8 mouse cellular contexts compared by ENCODE assay signal in genomic region chr7:31149751-31150565, GRCm38 (mm10). TPM values are rescaled to one million over a fixed set of nuclear protein-coding genes. Genes with fewer than 3 reads are reported as not detected.
DNase-seq lines count a peak whose midpoint lies in the region; ATAC-seq and TF ChIP-seq lines count a peak whose summit lies in the region.

No protein-coding gene starts in this region.

- 4% methylated on average over 19 of the region's 20 CpGs for WGBS in kidney, postnatal 0 days
- 4% methylated on average over 20 of the region's 20 CpGs for WGBS in embryonic facial prominence, embryonic 11.5 days
- 10% methylated on average over 20 of the region's 20 CpGs for WGBS in intestine, embryonic 15.5 days

- H3K27me3 ChIP-seq in kidney, postnatal 0 days (ENCODE audit: insufficient read depth, low read length) = no peaks in the 10 kb centered on the region
- no peaks in the 10 kb centered on the region for H3K27me3 ChIP-seq in embryonic facial prominence, embryonic 11.5 days (ENCODE audit: control insufficient read depth, insufficient read depth, low read length)
- H3K27me3 ChIP-seq in intestine, embryonic 15.5 days (replicated peaks) = no peaks in the 10 kb centered on the region

- peak overlapping the region; percentile 94 for H3K27ac ChIP-seq in kidney, postnatal 0 days
- H3K27ac ChIP-seq in ES-E14 (ENCODE audit: insufficient read depth, low read depth, low read length, poor library complexity, severe bottlenecking) = no peak overlapping the region
- peak overlapping the region; percentile 92 for H3K27ac ChIP-seq in embryonic facial prominence, embryonic 11.5 days (replicated peaks; ENCODE audit: low read depth, low read length)
- peak overlapping the region; percentile 88 for H3K27ac ChIP-seq in intestine, embryonic 15.5 days

- peaks cover 27% of the 10 kb centered on the region for H3K4me1 ChIP-seq in kidney, postnatal 0 days (replicated peaks; ENCODE audit: insufficient read depth, low read length)
- H3K4me1 ChIP-seq in ES-E14 (ENCODE audit: control insufficient read depth in 2 of 2, insufficient read depth in 2 of 2, low read length in 2 of 2, poor library complexity in 1 of 2) = peaks cover 9 to 27% of the 10 kb centered on the region in 2 experiments
- peaks cover 3% of the 10 kb centered on the region; the same call in 1 of the 2 replicates for H3K4me1 ChIP-seq in embryonic facial prominence, embryonic 11.5 days (ENCODE audit: control insufficient read depth, insufficient read depth, low read length)
- peaks cover 56% of the 10 kb centered on the region for H3K4me1 ChIP-seq in intestine, embryonic 15.5 days (replicated peaks)

- H3K9me3 ChIP-seq in kidney, postnatal 0 days (replicated peaks; ENCODE audit: low read length) = no peaks in the 10 kb centered on the region
- no peaks in the 10 kb centered on the region for H3K9me3 ChIP-seq in ES-E14 (ENCODE audit: control insufficient read depth, insufficient read depth, low read depth, low read length)
- H3K9me3 ChIP-seq in embryonic facial prominence, embryonic 11.5 days (replicated peaks; ENCODE audit: control insufficient read depth, low read length) = no peaks in the 10 kb centered on the region
- H3K9me3 ChIP-seq in intestine, embryonic 15.5 days = no peaks in the 10 kb centered on the region

- in situ Hi-C loops in ES-E14 (cut with MboI; ENCODE audit: low sequenced_read_pairs in 2 of 2, unreplicated experiment in 2 of 2) = no loop called here

- H3K4me2 ChIP-seq in kidney, postnatal 0 days (ENCODE audit: low read length) = peak overlapping the region; percentile 73
- peak overlapping the region; percentile 86 for H3K4me2 ChIP-seq in embryonic facial prominence, embryonic 11.5 days (ENCODE audit: low read depth, low read length)
- H3K4me2 ChIP-seq in intestine, embryonic 15.5 days (replicated peaks) = peak overlapping the region; percentile 73

- peak; percentile 50 for DNase-seq in kidney, postnatal 0 days (ENCODE audit: low spot score)
- no peak for DNase-seq in kidney, postnatal 14 days
- DNase-seq in ES-E14 (ENCODE audit: low read depth, low spot score) = no peak
- DNase-seq in embryonic facial prominence, embryonic 11.5 days (ENCODE audit: low spot score) = peak; percentile 30
- peak; percentile 75 to 79 for DNase-seq in natural killer cell, adult 2 months (ENCODE audit: low spot score in 2 of 2)
- no peak for DNase-seq in gastrocnemius, postnatal 36 days
- DNase-seq in kidney, adult 8-10 months = no peak

- no peak for TF ChIP-seq CTCF in kidney, postnatal 0 days (IDR thresholded peaks at IDR 0.05; ENCODE audit: low read depth)

- intact Hi-C loops in gastrocnemius, postnatal 36 days (cut with DNase I) = no loop called here

- peak overlapping the region; percentile 94 for H3K4me3 ChIP-seq in kidney, postnatal 0 days (replicated peaks; ENCODE audit: low read depth, low read length)
- H3K4me3 ChIP-seq in ES-E14 (ENCODE audit: insufficient read depth in 1 of 2, low read depth in 1 of 2, low read length in 2 of 2, poor library complexity in 1 of 2, severe bottlenecking in 1 of 2) = peak overlapping the region; percentile 82
- H3K4me3 ChIP-seq in embryonic facial prominence, embryonic 11.5 days (ENCODE audit: low read depth, low read length) = peak overlapping the region; percentile 90
- H3K4me3 ChIP-seq in intestine, embryonic 15.5 days (replicated peaks) = peak overlapping the region; percentile 72

- no peak for ATAC-seq in kidney, postnatal 0 days (replicated peaks; ENCODE audit: low FRiP score, low read depth)
- ATAC-seq in embryonic facial prominence, embryonic 11.5 days (replicated peaks; ENCODE audit: insufficient number of reproducible peaks, low FRiP score, low TSS enrichment, low read depth) = no peak
- no peak for ATAC-seq in intestine, embryonic 15.5 days

- peak overlapping the region; percentile 97 for H3K9ac ChIP-seq in kidney, postnatal 0 days (ENCODE audit: low read depth, low read length)
- H3K9ac ChIP-seq in ES-E14 (ENCODE audit: insufficient read depth, low read depth, low read length, poor library complexity, severe bottlenecking) = peak overlapping the region; percentile 85
- peak overlapping the region; percentile 98 for H3K9ac ChIP-seq in embryonic facial prominence, embryonic 11.5 days (replicated peaks; ENCODE audit: low read length)
- H3K9ac ChIP-seq in intestine, embryonic 15.5 days = peak overlapping the region; percentile 86

- H3K36me3 ChIP-seq in kidney, postnatal 0 days (ENCODE audit: insufficient read depth, low read length) = no peaks in the 10 kb centered on the region
- no peaks in the 10 kb centered on the region; the same call in 1 of the 2 replicates for H3K36me3 ChIP-seq in ES-E14 (ENCODE audit: control insufficient read depth, insufficient read depth, low read length, poor library complexity, severe bottlenecking)
- H3K36me3 ChIP-seq in embryonic facial prominence, embryonic 11.5 days (replicated peaks; ENCODE audit: control insufficient read depth, insufficient read depth, low read depth, low read length) = no peaks in the 10 kb centered on the region
- no peaks in the 10 kb centered on the region for H3K36me3 ChIP-seq in intestine, embryonic 15.5 days

TF ChIP-seq in ES-E14, 5 proteins besides CTCF, POLR2A, EP300 and RAD21:
- TF ChIP-seq ZNF384 (IDR thresholded peaks at IDR 0.05; ENCODE audit: low read depth, low read length) (no peak), MAFK (IDR thresholded peaks at IDR 0.05; ENCODE audit: insufficient read depth, low read depth, low read length) (no peak), ZC3H11A (IDR thresholded peaks at IDR 0.05; ENCODE audit: borderline replicate concordance, low read depth, low read length) (no peak), HCFC1 (IDR thresholded peaks at IDR 0.05; ENCODE audit: borderline replicate concordance, insufficient read depth, low read length) (no peak), CHD2 (IDR thresholded peaks at IDR 0.05; ENCODE audit: low read depth, low read length) (no peak)

RNA-seq across cellular contexts. Expression of gene Gramd1a, which starts 5.7 kb away (rescaled TPM):
- polyA plus RNA-seq in kidney, postnatal 0 days (2015; fragmentation: Nextera tagmentation; extraction: Ambion mirVana) = 36.2 and 36.3 TPM in 2 replicates
- total RNA-seq in ES-E14 (2012; rRNA removed) = 44.2 and 76.2 TPM in 2 replicates
- 76.7 and 76.8 TPM in 2 replicates for polyA plus RNA-seq in embryonic facial prominence, embryonic 11.5 days (2014; fragmentation: Nextera tagmentation; extraction: Ambion mirVana)
- 41.6 and 44.2 TPM in 2 replicates for polyA plus RNA-seq in intestine, embryonic 15.5 days (2015; fragmentation: Nextera tagmentation; extraction: Ambion mirVana)
- 10 to 100 TPM; 36.2 to 45.2 TPM for total RNA-seq in gastrocnemius, postnatal 36 days (2021)

RNA-seq across cellular contexts. Expression of gene Scn1b, which starts 23.2 kb away (rescaled TPM):
- polyA plus RNA-seq in kidney, postnatal 0 days (2015; fragmentation: Nextera tagmentation; extraction: Ambion mirVana) = 2.2 and 2.8 TPM in 2 replicates
- total RNA-seq in ES-E14 (2012; rRNA removed) = 16.3 and 17.3 TPM in 2 replicates
- 0.81 and 0.96 TPM in 2 replicates for polyA plus RNA-seq in embryonic facial prominence, embryonic 11.5 days (2014; fragmentation: Nextera tagmentation; extraction: Ambion mirVana)
- polyA plus RNA-seq in intestine, embryonic 15.5 days (2015; fragmentation: Nextera tagmentation; extraction: Ambion mirVana) = 1.6 and 1.8 TPM in 2 replicates
- total RNA-seq in gastrocnemius, postnatal 36 days (2021) = 100 to 1,000 TPM; 835 to 915 TPM

RNA-seq across cellular contexts. Expression of gene Hpn, which starts 34.9 kb away (rescaled TPM):
- polyA plus RNA-seq in kidney, postnatal 0 days (2015; fragmentation: Nextera tagmentation; extraction: Ambion mirVana) = 106 and 110 TPM in 2 replicates
- 14.5 and 28.2 TPM in 2 replicates for total RNA-seq in ES-E14 (2012; rRNA removed)
- polyA plus RNA-seq in embryonic facial prominence, embryonic 11.5 days (2014; fragmentation: Nextera tagmentation; extraction: Ambion mirVana) = 2.2 and 3.6 TPM in 2 replicates
- 37.9 and 47.0 TPM in 2 replicates for polyA plus RNA-seq in intestine, embryonic 15.5 days (2015; fragmentation: Nextera tagmentation; extraction: Ambion mirVana)
- total RNA-seq in gastrocnemius, postnatal 36 days (2021) = 10 to 100 TPM; 14.1 to 15.9 TPM

Comparison
In these comparisons a context has a peak if more than half of its experiments do, and no peak if none do; other contexts are left out.
1. DNase-seq: peak in kidney, postnatal 0 days (single experiment), embryonic facial prominence, embryonic 11.5 days (single experiment) and natural killer cell, adult 2 months (2 of 2); none in kidney, postnatal 14 days (single experiment), ES-E14 (single experiment), gastrocnemius, postnatal 36 days (0 of 2) and kidney, adult 8-10 months (0 of 2).
2. Peak in every context shown above with its lines, with median percentiles within 50 percentile points of each other: H3K4me2 ChIP-seq, H3K4me3 ChIP-seq and H3K9ac ChIP-seq.